Mouse (Mus musculus): ENCODE data around the gene Dap.

DNA sequence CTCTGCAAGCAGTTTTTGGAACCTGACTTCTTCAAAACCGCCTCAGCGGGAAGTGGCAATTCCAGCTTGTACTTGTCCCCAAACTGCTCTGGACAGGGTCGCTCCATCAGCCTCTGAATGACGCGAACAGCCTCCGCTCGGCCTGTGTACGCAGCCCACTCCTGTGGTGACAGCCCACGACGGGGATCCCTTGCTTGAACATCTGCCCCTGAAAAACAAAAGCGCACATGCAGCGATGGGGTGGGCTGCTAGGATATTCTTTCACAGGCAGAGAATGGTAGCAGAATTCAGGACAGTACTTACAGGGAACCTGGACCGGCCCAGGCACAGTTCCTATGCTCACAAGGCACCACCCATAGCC is 73.6 kb downstream of the Dap start:
- TF ChIP-seq CTCF (IDR thresholded peaks at IDR 0.05; ENCODE audit: insufficient read depth, low read depth, low read length) (no peak), POLR2A (IDR thresholded peaks at IDR 0.05; ENCODE audit: insufficient read depth, low read depth, low read length) (no peak)

Data from olfactory bulb, adult 2 months (tissue).